Mouse (Mus musculus) cortical plate, adult 2 months (tissue): ENCODE measurements around the gene Neurog1.

Source experiments
- CTCF ChIP-seq: fragments of 200-500 bp; IDR thresholded peaks from 2 replicates; pipeline ENCODE4 v1.5.1; 2011; ENCODE audit warnings: mild to moderate bottlenecking, control low read depth, low read length; ENCODE audit not compliant: insufficient read depth; ENCODE audit errors: extremely low read depth
- POLR2A ChIP-seq: fragments of 200-500 bp; IDR thresholded peaks from 2 replicates; pipeline ENCODE4 v1.6.1; 2011; ENCODE audit warnings: mild to moderate bottlenecking, low read length, control low read depth; ENCODE audit not compliant: insufficient read depth; ENCODE audit errors: extremely low read depth

- TF ChIP-seq CTCF (no peak), POLR2A (no peak)
Measured at GRCm38 (mm10) chr13:56219254-56219653, 32.7 kb downstream of the Neurog1 start.
